Mouse (Mus musculus) liver, postnatal 0 days (tissue): Measurements from ENCODE around the gene Snx21.

Source experiments
- CTCF ChIP-seq: sonication (generic); IDR thresholded peaks from 2 replicates; pipeline ENCODE4 v1.5.1; 2016; ENCODE audit warnings: antibody characterized with exemption, low read depth
- EP300 ChIP-seq: IDR thresholded peaks from 2 replicates; pipeline ENCODE4 v1.6.1; 2016; ENCODE audit warnings: antibody characterized with exemption, low read depth, mild to moderate bottlenecking

- TF ChIP-seq EP300: no peak
- no peak for TF ChIP-seq CTCF
These were observed 678 bp upstream of the Snx21 start for GRCm38 (mm10) chr2:164784869-164785420.
